Mouse (Mus musculus): Measurements from ENCODE around the gene Gon7. TPM values are rescaled to one million over a fixed set of nuclear protein-coding genes. Genes with fewer than 3 reads are reported as not detected.

The Gon7 gene
- polyA plus RNA-seq, 1 experiment from 2014 or later = 23.2 TPM

- peaks cover 48% of the 10 kb centered on the region for H3K4me1 ChIP-seq
- 14% methylated on average over 17 of the region's 17 CpGs for WGBS (ENCODE audit: insufficient replicate concordance)
- peak overlapping the region; percentile 100 for H3K4me2 ChIP-seq
- peak overlapping the region; percentile 77 for H3K4me3 ChIP-seq
- peak overlapping the region; percentile 85 for H3K9ac ChIP-seq
- ATAC-seq = peak; percentile 10
- H3K9me3 ChIP-seq (replicated peaks) = no peaks in the 10 kb centered on the region
- peaks cover 25% of the 10 kb centered on the region for H3K27me3 ChIP-seq (replicated peaks)
- H3K36me3 ChIP-seq = no peaks in the 10 kb centered on the region
- peak overlapping the region; percentile 64; the same call in 1 of the 2 replicates for H3K27ac ChIP-seq
Observed at GRCm38 (mm10) chr12:102703921-102704408, 53.6 kb downstream of the Gon7 start.

- H3K4me3 ChIP-seq = peak overlapping the region; percentile 77
- no peak for ATAC-seq
- no peaks in the 10 kb centered on the region for H3K36me3 ChIP-seq
- no peaks in the 10 kb centered on the region for H3K9me3 ChIP-seq (replicated peaks)
- H3K4me2 ChIP-seq = peak overlapping the region; percentile 100
- H3K4me1 ChIP-seq = peaks cover 54% of the 10 kb centered on the region
- H3K27me3 ChIP-seq (replicated peaks) = peaks cover 25% of the 10 kb centered on the region
- 0 out of 2 replicates have a peak overlapping the region, but pooled peaks have one; percentile 50 for H3K27ac ChIP-seq
- 45% methylated on average over 6 of the region's 6 CpGs for WGBS (ENCODE audit: insufficient replicate concordance)
- H3K9ac ChIP-seq = 0 out of 2 replicates have a peak overlapping the region, but pooled peaks have one; percentile 32
Observed at GRCm38 (mm10) chr12:102703441-102703840, 54.2 kb downstream of the Gon7 start.

Other genes starting within 250 kb of the Gon7 start
- 1.3 and 1.4 TPM in 2 replicates for gene Chga, start 202.8 kb downstream of the Gon7 start, polyA plus RNA-seq (2016; fragmentation: Nextera tagmentation; extraction: Ambion mirVana)
- 3.7 and 4.3 TPM in 2 replicates for gene Itpk1, start 52.9 kb downstream of the Gon7 start, polyA plus RNA-seq (2016; fragmentation: Nextera tagmentation; extraction: Ambion mirVana)
- gene Moap1, start 14.1 kb downstream of the Gon7 start, polyA plus RNA-seq (2016; fragmentation: Nextera tagmentation; extraction: Ambion mirVana) = 9.2 and 11.7 TPM in 2 replicates
- gene Tmem251, start 14.0 kb downstream of the Gon7 start, polyA plus RNA-seq (2016; fragmentation: Nextera tagmentation; extraction: Ambion mirVana) = 11.5 and 12.3 TPM in 2 replicates
- 0.48 TPM in 1 of 2 replicates, not detected in the other for gene Gm28051, start within 50 bp of the Gon7 start, polyA plus RNA-seq (2016; fragmentation: Nextera tagmentation; extraction: Ambion mirVana)
- 32.1 and 32.4 TPM in 2 replicates for gene Ubr7, start 164 bp upstream of the Gon7 start, polyA plus RNA-seq (2016; fragmentation: Nextera tagmentation; extraction: Ambion mirVana)
- gene Gm20604, start 869 bp upstream of the Gon7 start, polyA plus RNA-seq (2016; fragmentation: Nextera tagmentation; extraction: Ambion mirVana) = 11.8 and 12.4 TPM in 2 replicates
- gene Btbd7, start 120.7 kb upstream of the Gon7 start, polyA plus RNA-seq (2016; fragmentation: Nextera tagmentation; extraction: Ambion mirVana) = 7.3 and 7.5 TPM in 2 replicates
- gene Cox8c, start 141.5 kb upstream of the Gon7 start, polyA plus RNA-seq (2016; fragmentation: Nextera tagmentation; extraction: Ambion mirVana) = not detected in 2 replicates
- gene Unc79, start 191.1 kb upstream of the Gon7 start, polyA plus RNA-seq (2016; fragmentation: Nextera tagmentation; extraction: Ambion mirVana) = 0.04 TPM in 1 of 2 replicates, not detected in the other